Mouse (Mus musculus): ENCODE measurements around the gene Adra2a. TPM values are rescaled to one million over a fixed set of nuclear protein-coding genes. Genes with fewer than 3 reads are reported as not detected.
A peak's percentile ranks its signal among the peaks of the same experiment; 100 is the strongest.

Gene Adra2a
- 6.8 TPM in 2 replicates for polyA plus RNA-seq (2012; rRNA removed)

- Histone ChIP-seq H3K4me3 (ENCODE audit: low read depth, low read length) (peak within 1 kb of the TSS; percentile 79), H3K27me3 (ENCODE audit: control insufficient read depth, insufficient read depth, low read length) (peaks cover 19% of the 10 kb centered on the region), H3K36me3 (ENCODE audit: control insufficient read depth, insufficient read depth, low read length) (no peaks in the 10 kb centered on the region), H3K27ac (ENCODE audit: insufficient read depth, low read depth, low read length) (no peak within 1 kb of the TSS), H3K4me1 (ENCODE audit: control insufficient read depth, insufficient read depth, insufficient read length, low read length) (peaks cover 26% of the 10 kb centered on the region)
- TF ChIP-seq CTCF (IDR thresholded peaks at IDR 0.05; ENCODE audit: extremely low read depth, insufficient read length, insufficient replicate concordance, low read depth, low read length) (no peak), POLR2A (IDR thresholded peaks at IDR 0.05; ENCODE audit: low read depth, low read length) (no peak)
- 72% methylated on average over 5 of the region's 5 CpGs for WGBS
These were observed at the start of gene Adra2a for GRCm38 (mm10) chr19:54043851-54044250. Adra2a (plus strand) TSS chr19:54044151.

- Histone ChIP-seq H3K27ac (ENCODE audit: insufficient read depth, low read depth, low read length) (no peak overlapping the region), H3K4me1 (ENCODE audit: control insufficient read depth, insufficient read depth, insufficient read length, low read length) (no peaks in the 10 kb centered on the region), H3K36me3 (ENCODE audit: control insufficient read depth, insufficient read depth, low read length) (peaks cover 4% of the 10 kb centered on the region; the same call in 1 of the 2 replicates), H3K27me3 (ENCODE audit: control insufficient read depth, insufficient read depth, low read length) (no peaks in the 10 kb centered on the region), H3K4me3 (ENCODE audit: low read depth, low read length) (no peak overlapping the region)
- TF ChIP-seq POLR2A (IDR thresholded peaks at IDR 0.05; ENCODE audit: low read depth, low read length) (no peak), CTCF (IDR thresholded peaks at IDR 0.05; ENCODE audit: extremely low read depth, insufficient read length, insufficient replicate concordance, low read depth, low read length) (no peak)
- 100% methylated on average over 1 of the region's 1 CpGs for WGBS
These were observed 49.7 kb upstream of the Adra2a start for GRCm38 (mm10) chr19:53994276-53994675.

- TF ChIP-seq CTCF (IDR thresholded peaks at IDR 0.05; ENCODE audit: extremely low read depth, insufficient read length, insufficient replicate concordance, low read depth, low read length) (no peak), POLR2A (IDR thresholded peaks at IDR 0.05; ENCODE audit: low read depth, low read length) (no peak)
- H3K27me3 ChIP-seq (ENCODE audit: control insufficient read depth, insufficient read depth, low read length) = no peaks in the 10 kb centered on the region
- no peaks in the 10 kb centered on the region for H3K36me3 ChIP-seq (ENCODE audit: control insufficient read depth, insufficient read depth, low read length)
- H3K4me1 ChIP-seq (ENCODE audit: control insufficient read depth, insufficient read depth, insufficient read length, low read length) = peaks cover 4% of the 10 kb centered on the region; the same call in 1 of the 2 replicates
- WGBS = 57% methylated on average over 4 of the region's 4 CpGs
- H3K4me3 ChIP-seq (ENCODE audit: low read depth, low read length) = no peak overlapping the region
- H3K27ac ChIP-seq (ENCODE audit: insufficient read depth, low read depth, low read length) = no peak overlapping the region
These were observed 33.0 kb upstream of the Adra2a start for GRCm38 (mm10) chr19:54010973-54011372.

- Histone ChIP-seq H3K4me3 (ENCODE audit: low read depth, low read length) (no peak overlapping the region), H3K27ac (ENCODE audit: insufficient read depth, low read depth, low read length) (no peak overlapping the region), H3K36me3 (ENCODE audit: control insufficient read depth, insufficient read depth, low read length) (no peaks in the 10 kb centered on the region), H3K4me1 (ENCODE audit: control insufficient read depth, insufficient read depth, insufficient read length, low read length) (peaks cover 4% of the 10 kb centered on the region; the same call in 1 of the 2 replicates), H3K27me3 (ENCODE audit: control insufficient read depth, insufficient read depth, low read length) (no peaks in the 10 kb centered on the region)
- 50% methylated on average over 5 of the region's 5 CpGs for WGBS
- no peak for TF ChIP-seq POLR2A (IDR thresholded peaks at IDR 0.05; ENCODE audit: low read depth, low read length)
- no peak for TF ChIP-seq CTCF (IDR thresholded peaks at IDR 0.05; ENCODE audit: extremely low read depth, insufficient read length, insufficient replicate concordance, low read depth, low read length)
These were observed 29.0 kb upstream of the Adra2a start for GRCm38 (mm10) chr19:54014999-54015398.

GRCm38 (mm10) chr19:54015503-54015902 is 28.4 kb upstream of the Adra2a start:
- Histone ChIP-seq H3K4me1 (ENCODE audit: control insufficient read depth, insufficient read depth, insufficient read length, low read length) (peaks cover 4% of the 10 kb centered on the region; the same call in 1 of the 2 replicates), H3K36me3 (ENCODE audit: control insufficient read depth, insufficient read depth, low read length) (0 out of 2 replicates have a peak, but pooled peaks cover 2% of the 10 kb centered on the region), H3K27me3 (ENCODE audit: control insufficient read depth, insufficient read depth, low read length) (no peaks in the 10 kb centered on the region), H3K27ac (ENCODE audit: insufficient read depth, low read depth, low read length) (no peak overlapping the region), H3K4me3 (ENCODE audit: low read depth, low read length) (no peak overlapping the region)
- WGBS = 95% methylated on average over 5 of the region's 5 CpGs
- TF ChIP-seq POLR2A (IDR thresholded peaks at IDR 0.05; ENCODE audit: low read depth, low read length) (no peak), CTCF (IDR thresholded peaks at IDR 0.05; ENCODE audit: extremely low read depth, insufficient read length, insufficient replicate concordance, low read depth, low read length) (no peak)

- no peaks in the 10 kb centered on the region; the same call in 1 of the 2 replicates for H3K4me1 ChIP-seq (ENCODE audit: control insufficient read depth, insufficient read depth, insufficient read length, low read length)
These were observed 8.9 kb upstream of the Adra2a start for GRCm38 (mm10) chr19:54035100-54035499.

GRCm38 (mm10) chr19:54039441-54039840 is 4.5 kb upstream of the Adra2a start:
- no peak overlapping the region for H3K27ac ChIP-seq (ENCODE audit: insufficient read depth, low read depth, low read length)
- no peaks in the 10 kb centered on the region for H3K27me3 ChIP-seq (ENCODE audit: control insufficient read depth, insufficient read depth, low read length)
- no peaks in the 10 kb centered on the region; the same call in 1 of the 2 replicates for H3K36me3 ChIP-seq (ENCODE audit: control insufficient read depth, insufficient read depth, low read length)
- peaks cover 4% of the 10 kb centered on the region; the same call in 1 of the 2 replicates for H3K4me1 ChIP-seq (ENCODE audit: control insufficient read depth, insufficient read depth, insufficient read length, low read length)
- no peak for TF ChIP-seq CTCF (IDR thresholded peaks at IDR 0.05; ENCODE audit: extremely low read depth, insufficient read length, insufficient replicate concordance, low read depth, low read length)
- TF ChIP-seq POLR2A (IDR thresholded peaks at IDR 0.05; ENCODE audit: low read depth, low read length) = no peak
- 83% methylated on average over 7 of the region's 7 CpGs for WGBS
- H3K4me3 ChIP-seq (ENCODE audit: low read depth, low read length) = no peak overlapping the region

More at GRCm38 (mm10) chr19:54035100-54035499, 8.9 kb upstream of the Adra2a start:
- TF ChIP-seq CTCF (IDR thresholded peaks at IDR 0.05; ENCODE audit: extremely low read depth, insufficient read length, insufficient replicate concordance, low read depth, low read length) = no peak
- 94% methylated on average over 6 of the region's 6 CpGs for WGBS
- no peaks in the 10 kb centered on the region for H3K27me3 ChIP-seq (ENCODE audit: control insufficient read depth, insufficient read depth, low read length)
- H3K27ac ChIP-seq (ENCODE audit: insufficient read depth, low read depth, low read length) = no peak overlapping the region
- peaks cover 10% of the 10 kb centered on the region for H3K36me3 ChIP-seq (ENCODE audit: control insufficient read depth, insufficient read depth, low read length)
- H3K4me3 ChIP-seq (ENCODE audit: low read depth, low read length) = no peak overlapping the region

Data from small intestine, adult 2 months (tissue).